Mouse (Mus musculus) CH12.LX (cell line): Measurements from ENCODE around the gene Map1b. TPM values are rescaled to one million over a fixed set of nuclear protein-coding genes. Genes with fewer than 3 reads are reported as not detected.
A peak's percentile ranks its signal among the peaks of the same experiment; 100 is the strongest.

Source experiments
- DNase-seq: peaks from one replicate; pipeline ENCODE4 v3.0.0-alpha.2; 2013; ENCODE audit errors: extremely low read depth
- H3K27ac ChIP-seq: 2 replicates; pipeline ENCODE4 v1.5.1; 2012; ENCODE audit warnings: low read depth, mild to moderate bottlenecking, control low read depth, moderate library complexity; ENCODE audit not compliant: insufficient read depth
- H3K27me3 ChIP-seq: replicated peaks from 2 replicates; pipeline ENCODE3; 2012; ENCODE audit warnings: inconsistent platforms
- H3K36me3 ChIP-seq, 2 experiments: replicated peaks in 1 of 2; 2 replicates each; pipeline versions ENCODE3 to v1.6.1; 2012; ENCODE audit warnings: inconsistent platforms in 1 of 2, low read length in 1 of 2, mild to moderate bottlenecking in 1 of 2, mixed read lengths in 1 of 2, moderate library complexity in 1 of 2; ENCODE audit not compliant: control insufficient read depth in 1 of 2, insufficient read depth in 1 of 2
- H3K4me1 ChIP-seq, 2 experiments: 2 replicates each; pipeline ENCODE4 v1.6.1; 2012; ENCODE audit warnings: inconsistent platforms in 1 of 2, moderate library complexity in 1 of 2; ENCODE audit not compliant: insufficient read depth in 2 of 2, control insufficient read depth in 1 of 2
- H3K4me2 ChIP-seq: 2 replicates; pipeline ENCODE4 v1.6.1; 2012; ENCODE audit warnings: low read depth, mild to moderate bottlenecking, control low read depth; ENCODE audit not compliant: poor library complexity, insufficient read depth, severe bottlenecking
- H3K4me3 ChIP-seq, 3 experiments: fragments of 150-350 bp in 1 of 3; sonication (generic) in 1 of 3; replicated peaks in 1 of 3; 2 replicates each; pipeline versions ENCODE3 to v1.5.1; 2011 to 2012; ENCODE audit warnings: low read depth in 2 of 3, low read length in 2 of 3, mild to moderate bottlenecking in 2 of 3, moderate library complexity in 2 of 3, control low read depth in 1 of 3, improper control_type of control experiment in 1 of 3, inconsistent platforms in 1 of 3, mixed read lengths in 1 of 3; ENCODE audit not compliant: poor library complexity in 1 of 3
- H3K79me2 ChIP-seq: replicated peaks from 2 replicates; pipeline ENCODE4 v1.6.1; 2012; ENCODE audit warnings: mild to moderate bottlenecking, moderate library complexity; ENCODE audit not compliant: control insufficient read depth, poor library complexity, insufficient read depth, severe bottlenecking; ENCODE audit errors: extremely low read depth
- H3K9ac ChIP-seq: 2 replicates; pipeline ENCODE4 v1.6.1; 2012; ENCODE audit warnings: low read depth, mild to moderate bottlenecking, control low read depth, moderate library complexity; ENCODE audit not compliant: insufficient read depth
- H3K9me3 ChIP-seq: replicated peaks from 2 replicates; pipeline ENCODE3; 2012; ENCODE audit warnings: low read length, inconsistent platforms, mixed read lengths
- BHLHE40 ChIP-seq: IDR thresholded peaks from 2 replicates; pipeline ENCODE4 v1.6.1; 2011; ENCODE audit warnings: mild to moderate bottlenecking, low read depth, low read length, improper control_type of control experiment
- CHD1 ChIP-seq: IDR thresholded peaks from 2 replicates; pipeline ENCODE4 v1.6.1; 2012; ENCODE audit warnings: low read depth, low read length, improper control_type of control experiment, inconsistent platforms
- CHD2 ChIP-seq: IDR thresholded peaks from 2 replicates; pipeline ENCODE4 v1.6.1; 2011; ENCODE audit warnings: low read length, improper control_type of control experiment
- ELF1 ChIP-seq: IDR thresholded peaks from 2 replicates; pipeline ENCODE4 v1.6.1; 2014; ENCODE audit warnings: low read depth, mild to moderate bottlenecking, inconsistent platforms, low read length, improper control_type of control experiment
- EP300 ChIP-seq: IDR thresholded peaks from 2 replicates; pipeline ENCODE4 v1.6.1; 2011; ENCODE audit warnings: low read length, improper control_type of control experiment
- ETS1 ChIP-seq: conservative IDR thresholded peaks from 2 replicates; pipeline ENCODE4 v1.6.1; 2012; ENCODE audit warnings: low read depth, mild to moderate bottlenecking, inconsistent platforms, low read length, improper control_type of control experiment, moderate library complexity
- HCFC1 ChIP-seq: IDR thresholded peaks from 2 replicates; pipeline ENCODE4 v1.6.1; 2012; ENCODE audit warnings: low read depth, mild to moderate bottlenecking, inconsistent platforms, low read length, improper control_type of control experiment
- IRF4 ChIP-seq: IDR thresholded peaks from 2 replicates; pipeline ENCODE4 v1.6.1; 2014; ENCODE audit warnings: low read depth, mild to moderate bottlenecking, inconsistent platforms, low read length, improper control_type of control experiment
- JUN ChIP-seq: IDR thresholded peaks from 2 replicates; pipeline ENCODE4 v1.6.1; 2011; ENCODE audit warnings: low read depth, mild to moderate bottlenecking, low read length, improper control_type of control experiment, moderate library complexity; ENCODE audit not compliant: insufficient read depth
- KAT2A ChIP-seq: IDR thresholded peaks from 2 replicates; pipeline ENCODE4 v1.6.1; 2012; ENCODE audit warnings: low read length, improper control_type of control experiment, inconsistent platforms; ENCODE audit not compliant: insufficient replicate concordance
- MAFK ChIP-seq: IDR thresholded peaks from 2 replicates; pipeline ENCODE4 v1.6.1; 2011; ENCODE audit warnings: low read length, improper control_type of control experiment; ENCODE audit not compliant: insufficient replicate concordance
- MAX ChIP-seq: IDR thresholded peaks from 2 replicates; pipeline ENCODE4 v1.6.1; 2011; ENCODE audit warnings: low read length, improper control_type of control experiment
- MAZ ChIP-seq: IDR thresholded peaks from 2 replicates; pipeline ENCODE4 v1.6.1; 2012; ENCODE audit warnings: low read depth, mild to moderate bottlenecking, inconsistent platforms, low read length, improper control_type of control experiment, moderate library complexity
- MXI1 ChIP-seq: IDR thresholded peaks from 2 replicates; pipeline ENCODE4 v1.6.1; 2011; ENCODE audit warnings: mild to moderate bottlenecking, low read depth, low read length, improper control_type of control experiment
- NELFE ChIP-seq: IDR thresholded peaks from 2 replicates; pipeline ENCODE4 v1.6.1; 2011; ENCODE audit warnings: low read depth, low read length, improper control_type of control experiment
- NRF1 ChIP-seq: IDR thresholded peaks from 2 replicates; pipeline ENCODE4 v1.6.1; 2014; ENCODE audit warnings: low read depth, mild to moderate bottlenecking, inconsistent platforms, low read length, improper control_type of control experiment, moderate library complexity
- POLR2AphosphoS2 ChIP-seq: IDR thresholded peaks from 2 replicates; pipeline ENCODE4 v1.6.1; 2011; ENCODE audit warnings: low read depth, low read length, improper control_type of control experiment
- SIN3A ChIP-seq: IDR thresholded peaks from 2 replicates; pipeline ENCODE4 v1.6.1; 2012; ENCODE audit warnings: low read length, improper control_type of control experiment, inconsistent platforms
- SMC3 ChIP-seq: IDR thresholded peaks from 2 replicates; pipeline ENCODE4 v1.6.1; 2011; ENCODE audit warnings: low read depth, low read length, improper control_type of control experiment
- TCF12 ChIP-seq: IDR thresholded peaks from 2 replicates; pipeline ENCODE4 v1.6.1; 2014; ENCODE audit warnings: low read depth, mild to moderate bottlenecking, inconsistent platforms, low read length, improper control_type of control experiment
- ZKSCAN1 ChIP-seq: IDR thresholded peaks from 2 replicates; pipeline ENCODE4 v1.6.1; 2012; ENCODE audit warnings: low read depth, inconsistent platforms, low read length, improper control_type of control experiment, borderline replicate concordance
- dilution Hi-C: fragments of 300-500 bp; cut with MboI; formaldehyde crosslinking; loops from 2 replicates; pipeline ENCODE4 v1.14.3; 2020; ENCODE audit warnings: low sequenced_read_pairs; ENCODE audit not compliant: extremely low pct_unique_long_range_greater_than_20kb, extremely low pct_ligation_motif_present
- in situ Hi-C: fragments of 300-500 bp; cut with MboI; formaldehyde crosslinking; loops from 3 replicates; pipeline ENCODE4 v1.14.3; 2019; ENCODE audit warnings: low sequenced_read_pairs, low pct_ligation_motif_present, low pct_unique_long_range_greater_than_20kb, mixed read lengths
- polyA plus RNA-seq: library from polyadenylated mRNA; unstranded; fragments of >175 nt; gene quantifications from 2 replicates; pipeline ENCODE4 v1.2.1, GENCODE M21; 2012; ENCODE audit warnings: low read depth; ENCODE audit not compliant: insufficient read length
- total RNA-seq, 2 experiments: library from RNA; depleted of rRNA; stranded (reverse); fragments of 300-350 nt in 1 of 2; fragments of >200 nt in 1 of 2; gene quantifications; 2 replicates each; pipeline ENCODE4 v1.2.3; 2012 to 2014

The Map1b gene
- total and polyA plus RNA-seq, 3 experiments: 0.04 to 0.08 TPM; not detected in 1

DNA sequence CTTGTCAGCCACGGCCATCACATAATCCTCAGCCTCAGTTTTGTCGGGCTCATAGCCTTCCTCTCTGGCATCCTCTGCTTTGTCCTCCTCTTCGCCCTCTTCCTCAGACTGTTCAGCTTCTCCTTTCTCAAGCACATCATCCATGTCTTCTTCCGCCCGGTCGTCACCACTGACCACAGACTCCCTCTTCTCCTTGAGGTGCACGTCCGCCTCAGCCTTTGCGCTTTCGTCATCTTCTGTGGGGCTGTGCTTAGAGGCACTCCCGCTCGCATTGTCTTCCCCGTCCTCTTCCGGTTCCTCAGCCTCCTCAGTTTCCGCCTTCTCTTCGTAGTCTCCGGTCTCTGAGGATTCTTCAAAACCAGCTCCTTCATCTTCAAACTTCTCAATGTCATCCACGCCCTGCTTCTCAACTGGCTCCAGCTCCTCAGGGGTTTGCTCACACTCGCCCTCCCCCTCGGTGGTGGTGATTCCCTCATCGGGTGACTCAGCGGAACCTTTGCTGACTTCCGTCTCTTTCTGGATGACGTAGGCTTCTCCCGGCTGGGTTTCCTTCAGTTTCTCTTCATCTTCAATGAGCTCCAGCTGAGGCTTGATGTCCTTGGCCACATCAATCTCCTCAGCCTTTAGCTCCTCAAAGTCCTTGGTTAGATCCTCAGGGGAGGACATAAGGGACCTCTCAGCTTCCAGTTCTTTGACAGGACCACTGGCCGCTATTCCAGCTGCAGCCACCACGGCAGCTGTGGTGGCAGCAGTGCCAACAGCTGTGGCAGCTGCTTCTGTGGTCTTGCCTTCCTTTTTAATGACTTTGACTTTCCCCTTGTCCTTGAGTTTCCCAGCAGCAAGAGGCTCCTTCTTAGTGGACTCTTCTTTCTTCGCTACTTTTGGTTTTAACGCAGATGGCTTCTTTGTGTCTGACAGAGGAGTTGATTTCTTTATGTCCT is 83.0 kb downstream of the Map1b start:
- H3K9ac ChIP-seq: peak overlapping the region; percentile 12; the same call in 1 of the 2 replicates
- H3K4me1 ChIP-seq: peaks cover 4 to 13% of the 10 kb centered on the region in 2 experiments; a peak in 2 of 4 replicates
- H3K79me2 ChIP-seq: no peaks in the 10 kb centered on the region
- no peak overlapping the region for H3K27ac ChIP-seq
- TF ChIP-seq CHD2 (peak; percentile 49), BHLHE40 (peak; percentile 48), NRF1 (no peak), MAFK (peak; percentile 79), TCF12 (peak; percentile 38), MAZ (peak; percentile 44; the same call in 1 of the 2 replicates), SIN3A (peak; percentile 35; the same call in 1 of the 2 replicates), ELF1 (peak; percentile 85), NELFE (0 out of 2 replicates have a peak, but pooled peaks have one; percentile 29), MAX (peak; percentile 41; the same call in 1 of the 2 replicates), HCFC1 (peak; percentile 70), POLR2AphosphoS2 (no peak), JUN (0 out of 2 replicates have a peak, but pooled peaks have one; percentile 15), EP300 (0 out of 2 replicates have a peak, but pooled peaks have one; percentile 19), KAT2A (0 out of 2 replicates have a peak, but pooled peaks have one; percentile 49), MXI1 (peak; percentile 53; the same call in 1 of the 2 replicates), IRF4 (peak; percentile 43; the same call in 1 of the 2 replicates), ETS1 (peak; percentile 70), ZKSCAN1 (no peak), CHD1 (0 out of 2 replicates have a peak, but pooled peaks have one; percentile 4), SMC3 (no peak)
- dilution Hi-C loops: no loop called here
- in situ Hi-C loops: no loop called here
- H3K9me3 ChIP-seq: no peaks in the 10 kb centered on the region
- DNase-seq: peak; percentile 9
- H3K36me3 ChIP-seq: no peaks in the 10 kb centered on the region
- peak overlapping the region; percentile 92 for H3K4me2 ChIP-seq
- H3K27me3 ChIP-seq: peaks cover 2% of the 10 kb centered on the region
- H3K4me3 ChIP-seq: peak overlapping the region in 2 of 3 experiments; percentile 35 to 61
